Mouse (Mus musculus) cerebellum, adult 2 months (tissue): ENCODE data around the gene Srp68.

Experiments
- CTCF ChIP-seq: fragments of 200-500 bp; IDR thresholded peaks from 2 replicates; pipeline ENCODE4 v1.5.1; 2011; ENCODE audit warnings: low read depth, mild to moderate bottlenecking, control low read depth, low read length, moderate library complexity, borderline replicate concordance; ENCODE audit not compliant: insufficient read depth
- POLR2A ChIP-seq: fragments of 200-500 bp; IDR thresholded peaks from 2 replicates; pipeline ENCODE4 v1.6.1; 2011; ENCODE audit warnings: low read length, control low read depth, borderline replicate concordance; ENCODE audit not compliant: insufficient read depth

DNA sequence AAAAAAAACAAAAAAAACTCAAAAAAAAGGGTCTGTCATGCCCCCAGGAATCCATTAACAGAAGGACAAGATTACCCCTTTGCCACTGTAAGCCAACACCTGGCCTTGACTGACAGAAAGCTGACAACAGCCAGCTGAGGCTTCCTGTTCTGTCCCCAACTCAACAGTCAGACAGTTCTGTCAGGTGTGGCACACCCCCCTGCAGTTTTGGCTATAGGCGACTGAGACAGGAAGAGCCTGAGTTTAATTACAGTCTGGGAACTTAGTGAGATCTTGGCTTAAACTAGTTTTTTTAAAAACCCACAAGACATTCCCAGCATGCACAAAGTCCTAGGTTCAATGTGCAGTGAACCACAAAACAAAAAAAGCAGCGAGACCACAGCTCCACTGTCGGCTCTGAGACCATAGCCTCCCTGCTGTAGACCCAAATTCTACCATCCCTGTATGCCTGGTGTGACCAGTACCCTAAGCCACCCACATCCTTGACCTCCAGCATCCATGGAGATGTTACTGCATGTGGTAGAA, 20.9 kb downstream of the Srp68 start:
- no peak for TF ChIP-seq CTCF
- TF ChIP-seq POLR2A: no peak
